Mouse (Mus musculus) heart, postnatal 36 days (tissue): ENCODE results near the gene 5430419D17Rik. TPM values are rescaled to one million over a fixed set of nuclear protein-coding genes. Genes with fewer than 3 reads are reported as not detected.

ENCODE experiments used
- DNase-seq, 2 experiments: peaks; one replicate each; pipeline ENCODE4 v3.0.0; 2021 to 2022
- intact Hi-C: fragments of 180-260 bp; cut with DNase I; formaldehyde crosslinking; loops from one replicate; pipeline ENCODE4 v1.15.1; 2025
- total RNA-seq, 2 experiments: library from RNA; stranded (reverse); gene quantifications; 2 replicates each; pipeline ENCODE4 v1.2.3; 2021

5430419D17Rik gene
- total RNA-seq, 2 experiments from 2014 or later, result 12.5 to 14.2 TPM

GRCm38 (mm10) chr7:131306733-131307132 is 132.5 kb downstream of the 5430419D17Rik start:
- intact Hi-C loops, result no loop called here
- no peak for DNase-seq

- DNase-seq, result no peak
- intact Hi-C loops, result no loop called here
Measured at GRCm38 (mm10) chr7:131314493-131314892, 140.3 kb downstream of the 5430419D17Rik start.

- DNase-seq, result no peak
- intact Hi-C loops, result no loop called here
Measured at GRCm38 (mm10) chr7:131317587-131317986, 143.4 kb downstream of the 5430419D17Rik start.

- intact Hi-C loops, result no loop called here
- DNase-seq, result no peak
Measured at GRCm38 (mm10) chr7:131318340-131318739, 144.1 kb downstream of the 5430419D17Rik start.

- no peak for DNase-seq
- intact Hi-C loops, result no loop called here
Measured at GRCm38 (mm10) chr7:131322192-131322591, 148.0 kb downstream of the 5430419D17Rik start, which contains the start of gene Cuzd1. Gene Cuzd1, minus strand, starts transcription at chr7:131322292.

GRCm38 (mm10) chr7:131327054-131327453 is 152.9 kb downstream of the 5430419D17Rik start:
- no peak for DNase-seq
- intact Hi-C loops, result no loop called here

- no peak for DNase-seq
- intact Hi-C loops, result no loop called here
Measured at GRCm38 (mm10) chr7:131329416-131329815, 155.2 kb downstream of the 5430419D17Rik start, which contains the start of gene Fam24b. Gene Fam24b, minus strand, starts transcription at chr7:131329516.

GRCm38 (mm10) chr7:131331688-131332087 is 157.5 kb downstream of the 5430419D17Rik start:
- no peak for DNase-seq
- intact Hi-C loops, result loop anchor here (10.0 kb wide), 2 partner anchors 147 to 217 kb away; no protein-coding TSS in a partner anchor

- intact Hi-C loops, result loop anchor here (10.0 kb wide), 2 partner anchors 149 to 219 kb away; no protein-coding TSS in a partner anchor
- no peak for DNase-seq
Measured at GRCm38 (mm10) chr7:131333564-131333963, 159.4 kb downstream of the 5430419D17Rik start, which contains the start of gene Fam24a. Gene Fam24a, plus strand, starts transcription at chr7:131333864.

GRCm38 (mm10) chr7:131337502-131338068 is 163.4 kb downstream of the 5430419D17Rik start:
- no peak for DNase-seq
- intact Hi-C loops, result loop anchor here (10.0 kb wide), 2 partner anchors 153 to 223 kb away; no protein-coding TSS in a partner anchor

- intact Hi-C loops, result no loop called here
- DNase-seq, result no peak
Measured at GRCm38 (mm10) chr7:131345856-131346541, 171.8 kb downstream of the 5430419D17Rik start.

Other genes with a start within 250 kb of the 5430419D17Rik start
- 100 to 1,000 TPM; 120 to 129 TPM for gene Htra1, start 238.3 kb upstream of the 5430419D17Rik start, total RNA-seq
- not detected for gene Dmbt1, start 142.3 kb upstream of the 5430419D17Rik start, total RNA-seq
- not detected for gene 4933402N03Rik, start 28.1 kb upstream of the 5430419D17Rik start, total RNA-seq
- under 1 TPM; 0.33 to 0.38 TPM for gene Cuzd1, start 147.9 kb downstream of the 5430419D17Rik start, total RNA-seq
- gene Fam24b, start 155.1 kb downstream of the 5430419D17Rik start, total RNA-seq, result not detected
- not detected for gene Fam24a, start 159.5 kb downstream of the 5430419D17Rik start, total RNA-seq
- 10 to 100 TPM; 11.9 to 14.1 TPM for gene 2310057M21Rik, start 188.4 kb downstream of the 5430419D17Rik start, total RNA-seq
- gene Pstk, start 196.7 kb downstream of the 5430419D17Rik start, total RNA-seq, result 10 to 100 TPM; 43.1 to 47.8 TPM
- gene Ikzf5, start 236.1 kb downstream of the 5430419D17Rik start, total RNA-seq, result 10 to 100 TPM; 34.2 to 37.2 TPM
- gene Acadsb, start 236.2 kb downstream of the 5430419D17Rik start, total RNA-seq, result 100 to 1,000 TPM; 204 to 213 TPM